Mouse (Mus musculus): ENCODE results near the gene Soat2. TPM values are rescaled to one million over a fixed set of nuclear protein-coding genes. Genes with fewer than 3 reads are reported as not detected.

Gene Soat2
- total and polyA plus RNA-seq, 3 experiments = 0.28 to 10.4 (median 0.56) TPM

DNA sequence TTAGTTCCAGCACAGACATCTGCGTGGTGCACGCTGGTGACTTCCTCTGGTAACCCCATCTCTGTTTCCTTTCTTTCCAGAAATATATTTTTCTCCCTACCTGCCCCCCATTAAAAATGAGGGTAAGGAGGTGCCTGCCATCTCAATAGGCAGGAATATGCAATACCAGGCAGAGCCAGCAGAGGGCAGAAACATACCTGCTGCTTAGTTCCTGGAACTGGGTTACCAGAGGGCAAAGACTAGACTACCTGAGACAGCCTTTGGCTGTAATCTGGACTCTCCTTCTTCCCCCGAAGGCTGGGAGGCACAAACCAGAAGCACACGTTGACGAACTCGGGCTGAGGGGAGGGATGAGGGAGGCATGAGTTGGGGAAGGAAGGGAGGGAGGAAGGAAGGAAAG lies 28.0 kb downstream of the Soat2 start:
- H3K27me3 ChIP-seq (replicated peaks) = no peaks in the 10 kb centered on the region
- H3K9ac ChIP-seq (ENCODE audit: insufficient read depth, low read depth) = no peak overlapping the region
- no peaks in the 10 kb centered on the region for H3K79me2 ChIP-seq (replicated peaks; ENCODE audit: control insufficient read depth, extremely low read depth, insufficient read depth, poor library complexity, severe bottlenecking)

DNA sequence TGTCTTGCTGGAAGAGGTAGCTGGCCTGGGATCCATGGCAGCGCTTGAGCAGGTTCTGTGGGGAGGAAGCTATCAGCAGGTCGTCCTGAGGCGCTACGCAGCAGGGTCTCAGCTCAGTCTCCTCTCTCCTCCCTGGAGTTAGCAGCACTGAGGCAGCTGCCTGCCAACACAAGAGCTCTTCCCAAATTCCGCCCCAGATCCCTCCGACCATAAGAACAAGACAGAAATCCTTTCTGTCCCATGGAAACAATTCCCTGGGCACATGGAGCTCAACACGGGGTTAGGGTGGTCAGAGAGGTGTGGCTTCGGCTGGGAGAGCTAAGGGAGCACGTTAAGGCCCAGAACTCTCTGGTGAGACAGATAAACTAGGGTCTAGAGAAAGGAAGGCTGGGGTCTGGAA lies 28.8 kb downstream of the Soat2 start:
- Histone ChIP-seq H3K4me1 (ENCODE audit: control insufficient read depth in 1 of 2, insufficient read depth in 2 of 2) (peaks cover 0 to 4% of the 10 kb centered on the region in 2 experiments; a peak in 2 of 4 replicates), H3K4me3 (replicated peaks in 1 of 3; ENCODE audit: low read depth in 2 of 3, low read length in 2 of 3, poor library complexity in 1 of 3) (no peak overlapping the region), H3K4me2 (ENCODE audit: insufficient read depth, low read depth, poor library complexity, severe bottlenecking) (no peak overlapping the region), H3K9me3 (replicated peaks; ENCODE audit: low read length) (no peaks in the 10 kb centered on the region), H3K27me3 (replicated peaks) (no peaks in the 10 kb centered on the region), H3K36me3 (replicated peaks in 1 of 2; ENCODE audit: control insufficient read depth in 1 of 2, insufficient read depth in 1 of 2, low read length in 1 of 2) (peaks cover 0 to 8% of the 10 kb centered on the region in 2 experiments), H3K27ac (ENCODE audit: insufficient read depth, low read depth) (no peak overlapping the region), H3K79me2 (replicated peaks; ENCODE audit: control insufficient read depth, extremely low read depth, insufficient read depth, poor library complexity, severe bottlenecking) (no peaks in the 10 kb centered on the region), H3K9ac (ENCODE audit: insufficient read depth, low read depth) (no peak overlapping the region)
- DNase-seq (ENCODE audit: extremely low read depth) = no peak
- in situ Hi-C loops (cut with MboI; ENCODE audit: low pct_ligation_motif_present, low pct_unique_long_range_greater_than_20kb, low sequenced_read_pairs) (no loop called here), dilution Hi-C loops (cut with MboI; ENCODE audit: extremely low pct_ligation_motif_present, extremely low pct_unique_long_range_greater_than_20kb, low sequenced_read_pairs) (no loop called here)
- TF ChIP-seq SIN3A (IDR thresholded peaks at IDR 0.05; ENCODE audit: low read length) (no peak), CHD1 (IDR thresholded peaks at IDR 0.05; ENCODE audit: low read depth, low read length) (no peak), RAD21 (IDR thresholded peaks at IDR 0.05; ENCODE audit: low read depth, low read length) (no peak), SMC3 (IDR thresholded peaks at IDR 0.05; ENCODE audit: low read depth, low read length) (no peak), E2F4 (IDR thresholded peaks at IDR 0.05; ENCODE audit: insufficient replicate concordance, low read depth, low read length) (no peak), JUND (conservative IDR thresholded peaks at IDR 0.05; ENCODE audit: low read depth, low read length) (no peak), CTCF (conservative IDR thresholded peaks at IDR 0.05 in 1 of 2, IDR thresholded peaks at IDR 0.05 in 1 of 2; ENCODE audit: low read depth in 2 of 2, low read length in 2 of 2) (no peak), ZC3H11A (IDR thresholded peaks at IDR 0.05; ENCODE audit: low read depth, low read length) (no peak), MAFK (IDR thresholded peaks at IDR 0.05; ENCODE audit: insufficient replicate concordance, low read length) (no peak), MYC (IDR thresholded peaks at IDR 0.05; ENCODE audit: low read depth, low read length) (no peak), BHLHE40 (IDR thresholded peaks at IDR 0.05; ENCODE audit: low read depth, low read length) (no peak), NRF1 (IDR thresholded peaks at IDR 0.05; ENCODE audit: low read depth, low read length) (no peak), TBP (conservative IDR thresholded peaks at IDR 0.05; ENCODE audit: low read depth, low read length) (no peak), IRF4 (IDR thresholded peaks at IDR 0.05; ENCODE audit: low read depth, low read length) (no peak)

More for the DNA sequence above, 28.0 kb downstream of the Soat2 start:
- H3K9me3 ChIP-seq (replicated peaks; ENCODE audit: low read length) = no peaks in the 10 kb centered on the region
- in situ Hi-C loops (cut with MboI; ENCODE audit: low pct_ligation_motif_present, low pct_unique_long_range_greater_than_20kb, low sequenced_read_pairs) = no loop called here
- DNase-seq (ENCODE audit: extremely low read depth) = peak; percentile 83
- H3K4me1 ChIP-seq (ENCODE audit: control insufficient read depth in 1 of 2, insufficient read depth in 2 of 2) = peaks cover 0 to 4% of the 10 kb centered on the region in 2 experiments; a peak in 2 of 4 replicates
- peaks cover 0 to 4% of the 10 kb centered on the region in 2 experiments for H3K36me3 ChIP-seq (replicated peaks in 1 of 2; ENCODE audit: control insufficient read depth in 1 of 2, insufficient read depth in 1 of 2, low read length in 1 of 2)
- H3K4me3 ChIP-seq (replicated peaks in 1 of 3; ENCODE audit: low read depth in 2 of 3, low read length in 2 of 3, poor library complexity in 1 of 3) = no peak overlapping the region
- dilution Hi-C loops (cut with MboI; ENCODE audit: extremely low pct_ligation_motif_present, extremely low pct_unique_long_range_greater_than_20kb, low sequenced_read_pairs) = no loop called here
- no peak overlapping the region for H3K27ac ChIP-seq (ENCODE audit: insufficient read depth, low read depth)
- H3K4me2 ChIP-seq (ENCODE audit: insufficient read depth, low read depth, poor library complexity, severe bottlenecking) = no peak overlapping the region
- TF ChIP-seq USF1 (IDR thresholded peaks at IDR 0.05; ENCODE audit: low read depth, low read length) (no peak), GABPA (IDR thresholded peaks at IDR 0.05; ENCODE audit: insufficient replicate concordance, low read depth, low read length) (no peak), ELF1 (IDR thresholded peaks at IDR 0.05; ENCODE audit: low read depth, low read length) (peak; percentile 65), POLR2AphosphoS2 (IDR thresholded peaks at IDR 0.05; ENCODE audit: low read depth, low read length) (no peak), BHLHE40 (IDR thresholded peaks at IDR 0.05; ENCODE audit: low read depth, low read length) (no peak), ZC3H11A (IDR thresholded peaks at IDR 0.05; ENCODE audit: low read depth, low read length) (peak; percentile 86), CHD2 (IDR thresholded peaks at IDR 0.05; ENCODE audit: low read length) (no peak), UBTF (IDR thresholded peaks at IDR 0.05; ENCODE audit: low read depth, low read length) (no peak), MAFK (IDR thresholded peaks at IDR 0.05; ENCODE audit: insufficient replicate concordance, low read length) (no peak), JUND (conservative IDR thresholded peaks at IDR 0.05; ENCODE audit: low read depth, low read length) (no peak), KAT2A (IDR thresholded peaks at IDR 0.05; ENCODE audit: insufficient replicate concordance, low read length) (no peak), ZMIZ1 (IDR thresholded peaks at IDR 0.05; ENCODE audit: low read depth, low read length) (no peak), JUN (IDR thresholded peaks at IDR 0.05; ENCODE audit: insufficient read depth, low read depth, low read length) (no peak), ZKSCAN1 (IDR thresholded peaks at IDR 0.05; ENCODE audit: borderline replicate concordance, low read depth, low read length) (no peak), POLR2A (IDR thresholded peaks at IDR 0.05; ENCODE audit: low read depth, low read length) (no peak), CHD1 (IDR thresholded peaks at IDR 0.05; ENCODE audit: low read depth, low read length) (no peak), RCOR1 (conservative IDR thresholded peaks at IDR 0.05; ENCODE audit: low read depth, low read length) (no peak), ETS1 (conservative IDR thresholded peaks at IDR 0.05; ENCODE audit: low read depth, low read length) (no peak), MEF2A (IDR thresholded peaks at IDR 0.05; ENCODE audit: borderline replicate concordance, low read depth, low read length) (no peak), RAD21 (IDR thresholded peaks at IDR 0.05; ENCODE audit: low read depth, low read length) (peak; percentile 95), CTCF (conservative IDR thresholded peaks at IDR 0.05 in 1 of 2, IDR thresholded peaks at IDR 0.05 in 1 of 2; ENCODE audit: low read depth in 2 of 2, low read length in 2 of 2) (peak; percentile 97 to 98), MAZ (IDR thresholded peaks at IDR 0.05; ENCODE audit: low read depth, low read length) (no peak), NELFE (IDR thresholded peaks at IDR 0.05; ENCODE audit: low read depth, low read length) (no peak), ZNF384 (IDR thresholded peaks at IDR 0.05; ENCODE audit: low read depth, low read length) (no peak), USF2 (conservative IDR thresholded peaks at IDR 0.05; ENCODE audit: low read depth, low read length) (no peak; the same call in 1 of the 2 replicates), TBP (conservative IDR thresholded peaks at IDR 0.05; ENCODE audit: low read depth, low read length) (no peak), PAX5 (IDR thresholded peaks at IDR 0.05; ENCODE audit: low read length) (no peak), NRF1 (IDR thresholded peaks at IDR 0.05; ENCODE audit: low read depth, low read length) (no peak), E2F4 (IDR thresholded peaks at IDR 0.05; ENCODE audit: insufficient replicate concordance, low read depth, low read length) (no peak), IRF4 (IDR thresholded peaks at IDR 0.05; ENCODE audit: low read depth, low read length) (peak; percentile 29; the same call in 1 of the 2 replicates), MAX (IDR thresholded peaks at IDR 0.05; ENCODE audit: low read length) (no peak), MXI1 (IDR thresholded peaks at IDR 0.05; ENCODE audit: low read depth, low read length) (no peak), HCFC1 (IDR thresholded peaks at IDR 0.05; ENCODE audit: low read depth, low read length) (no peak), SIN3A (IDR thresholded peaks at IDR 0.05; ENCODE audit: low read length) (no peak), EP300 (IDR thresholded peaks at IDR 0.05; ENCODE audit: low read length) (no peak), SMC3 (IDR thresholded peaks at IDR 0.05; ENCODE audit: low read depth, low read length) (peak; percentile 96), MYC (IDR thresholded peaks at IDR 0.05; ENCODE audit: low read depth, low read length) (no peak), TCF12 (IDR thresholded peaks at IDR 0.05; ENCODE audit: low read depth, low read length) (no peak)

Measured in CH12.LX (cell line).